Mouse (Mus musculus) T-helper 17 cell (primary cell): ENCODE results near the gene Hes3.

Source experiments
- in situ Hi-C, 2 experiments: fragments of 300-600 bp; cut with MboI, MseI; formaldehyde crosslinking; loops; 1 replicate in 1 of 2; 2 replicates in 1 of 2; pipeline ENCODE4 v1.15.1; 2025; ENCODE audit warnings: high pct_unique_total_duplicates in 2 of 2

Gene Hes3

GRCm38 (mm10) chr4:152264177-152264530, 27.3 kb downstream of the Hes3 start:
- in situ Hi-C loops, result loop anchor here in 1 of 2 experiments (5.0 kb wide), 1 partner anchor 52 kb away; no protein-coding TSS in a partner anchor

- in situ Hi-C loops, result loop anchor here in 1 of 2 experiments (5.0 kb wide), 1 partner anchor 51 kb away; no protein-coding TSS in a partner anchor
These were observed 27.8 kb downstream of the Hes3 start for GRCm38 (mm10) chr4:152263512-152264176.

- in situ Hi-C loops, result loop anchor here in 1 of 2 experiments (5.0 kb wide), 1 partner anchor 51 kb away; no protein-coding TSS in a partner anchor
These were observed 28.4 kb downstream of the Hes3 start for GRCm38 (mm10) chr4:152263089-152263488.

GRCm38 (mm10) chr4:152262187-152262586, 29.3 kb downstream of the Hes3 start:
- in situ Hi-C loops, result loop anchor here in 1 of 2 experiments (5.0 kb wide), 1 partner anchor 50 kb away; no protein-coding TSS in a partner anchor

GRCm38 (mm10) chr4:152260451-152260850, 31.0 kb downstream of the Hes3 start:
- in situ Hi-C loops, result loop anchor here in 1 of 2 experiments (5.0 kb wide), 1 partner anchor 48 kb away; no protein-coding TSS in a partner anchor

GRCm38 (mm10) chr4:152257070-152257469, 34.4 kb downstream of the Hes3 start:
- in situ Hi-C loops, result no loop called here

- in situ Hi-C loops, result no loop called here
These were observed 38.2 kb downstream of the Hes3 start for GRCm38 (mm10) chr4:152253183-152253759.

- in situ Hi-C loops, result no loop called here
These were observed 40.8 kb downstream of the Hes3 start for GRCm38 (mm10) chr4:152250615-152251014.

GRCm38 (mm10) chr4:152247195-152247594, 44.3 kb downstream of the Hes3 start:
- in situ Hi-C loops, result loop anchor here in 1 of 2 experiments (25.0 kb wide), 1 partner anchor 1240 kb away; the partner anchor contains the start of gene Ajap1

- in situ Hi-C loops, result loop anchor here in 1 of 2 experiments (25.0 kb wide), 1 partner anchor 1241 kb away; the partner anchor contains the start of gene Ajap1
These were observed 45.5 kb downstream of the Hes3 start for GRCm38 (mm10) chr4:152246011-152246410.

GRCm38 (mm10) chr4:152244545-152245522, 46.6 kb downstream of the Hes3 start:
- in situ Hi-C loops, result loop anchor here in 1 of 2 experiments (25.0 kb wide), 1 partner anchor 1242 kb away; the partner anchor contains the start of gene Ajap1

GRCm38 (mm10) chr4:152243969-152244368, 47.5 kb downstream of the Hes3 start:
- in situ Hi-C loops, result loop anchor here in 1 of 2 experiments (25.0 kb wide), 1 partner anchor 1243 kb away; the partner anchor contains the start of gene Ajap1

GRCm38 (mm10) chr4:152243241-152243891, 48.1 kb downstream of the Hes3 start:
- in situ Hi-C loops, result loop anchor here in 1 of 2 experiments (25.0 kb wide), 1 partner anchor 1244 kb away; the partner anchor contains the start of gene Ajap1

- in situ Hi-C loops, result loop anchor here in 1 of 2 experiments (25.0 kb wide), 1 partner anchor 1247 kb away; the partner anchor contains the start of gene Ajap1
These were observed 51.5 kb downstream of the Hes3 start for GRCm38 (mm10) chr4:152239974-152240373.
